Mouse (Mus musculus): ENCODE measurements around the gene Axin1. TPM values are rescaled to one million over a fixed set of nuclear protein-coding genes. Genes with fewer than 3 reads are reported as not detected.
"Not testable (repeated sequence)": the region's sequence is repeated elsewhere in the genome, so short reads cannot be mapped to it uniquely, and the experiment has no call there.

The Axin1 gene
- polyA plus RNA-seq (2014; fragmentation: Nextera tagmentation; extraction: Ambion mirVana): 7.8 and 10.1 TPM in 2 replicates

DNA sequence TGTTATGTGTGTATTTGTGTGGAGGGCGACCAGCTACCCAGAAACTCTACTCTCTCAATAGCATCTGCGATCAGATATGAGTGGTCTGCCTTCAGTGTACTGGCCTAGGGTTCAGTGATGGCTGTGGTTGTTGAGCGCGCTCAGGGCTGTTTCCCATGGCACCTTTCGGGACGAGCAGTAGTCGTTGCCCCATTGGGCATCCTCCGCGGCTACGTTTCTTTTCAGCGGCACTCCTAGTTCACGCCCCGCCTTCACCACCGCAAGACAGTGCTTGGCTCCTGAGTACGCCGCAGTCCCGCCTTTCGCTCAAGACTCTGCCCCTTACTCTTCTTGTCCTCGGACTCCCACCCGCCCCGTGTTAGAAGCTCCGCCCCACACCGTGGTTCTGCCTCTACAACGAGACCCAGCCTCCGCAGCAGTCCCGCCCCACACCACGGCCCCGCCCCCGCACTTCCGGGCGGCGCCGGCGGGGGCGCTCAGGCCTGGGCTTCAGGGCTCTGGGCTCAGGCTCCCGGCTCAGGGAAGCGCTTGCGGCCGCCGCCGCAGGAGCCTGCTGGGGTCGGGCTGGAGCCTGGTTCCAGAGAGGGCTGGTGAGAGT is at the start of gene Axin1:
Gene Axin1 (plus strand): TSS at position 450 of the 598 bp plus-strand sequence.
- Histone ChIP-seq H3K4me2 (peak within 1 kb of the TSS; percentile 76), H3K27ac (ENCODE audit: low read depth, low read length) (peak within 1 kb of the TSS; percentile 94), H3K9ac (ENCODE audit: low read depth, low read length) (peak within 1 kb of the TSS; percentile 94), H3K9me3 (replicated peaks; ENCODE audit: control insufficient read depth, low read length) (no peaks in the 10 kb centered on the region), H3K27me3 (ENCODE audit: control insufficient read depth, insufficient read depth, low read length) (no peaks in the 10 kb centered on the region), H3K4me3 (ENCODE audit: low read depth, low read length) (peak within 1 kb of the TSS; percentile 90), H3K36me3 (ENCODE audit: control insufficient read depth, insufficient read depth, low read length) (peaks cover 4% of the 10 kb centered on the region), H3K4me1 (ENCODE audit: control insufficient read depth, insufficient read depth, low read length) (peaks cover 9% of the 10 kb centered on the region; the same call in 1 of the 2 replicates)
- ATAC-seq (replicated peaks; ENCODE audit: insufficient number of reproducible peaks, low FRiP score, low TSS enrichment): peak; percentile 93
- 1% methylated on average over 42 of the region's 42 CpGs for WGBS (ENCODE audit: insufficient replicate concordance)

DNA sequence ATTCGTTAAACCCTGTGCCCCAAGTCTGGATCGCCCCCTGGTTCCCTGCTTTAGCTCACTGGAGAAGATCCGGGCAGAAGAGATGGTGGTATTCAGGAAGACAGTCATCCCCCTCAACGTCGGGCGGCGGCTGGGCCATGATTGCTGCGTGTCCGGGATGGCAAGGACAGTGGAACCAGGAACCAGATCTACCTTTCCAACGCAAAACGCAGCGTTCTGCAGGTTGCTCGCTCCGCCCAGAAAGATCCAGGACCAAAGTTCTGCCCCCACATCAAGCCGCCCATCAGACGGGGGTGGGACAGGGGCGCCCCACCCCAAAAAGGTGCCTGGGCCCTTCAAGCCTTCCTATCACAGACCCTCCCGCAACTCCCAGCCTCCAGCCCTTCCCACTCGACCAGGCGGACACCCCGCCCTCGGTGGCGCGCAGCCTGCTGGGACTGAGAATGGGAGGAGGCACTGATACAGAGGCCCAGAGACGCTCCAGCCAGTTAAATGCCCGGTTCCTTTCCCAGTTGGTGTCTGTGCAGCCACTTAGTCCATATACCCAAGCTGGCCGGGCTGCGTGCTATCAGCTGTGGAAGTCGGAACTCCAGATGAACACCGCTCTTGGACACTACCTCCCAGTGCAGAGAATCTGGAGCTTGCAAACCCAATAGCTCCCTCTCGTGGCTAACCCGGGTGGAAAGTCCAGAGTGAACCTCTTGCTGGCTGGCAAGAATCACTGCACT is 48.4 kb upstream of the Axin1 start, which contains the start of gene Decr2:
Gene Decr2 (minus strand): TSS at position 433 of the 728 bp plus-strand sequence.
- Histone ChIP-seq H3K27me3 (ENCODE audit: control insufficient read depth, insufficient read depth, low read length) (no peaks in the 10 kb centered on the region), H3K27ac (ENCODE audit: low read depth, low read length) (peak within 1 kb of the TSS; percentile 3), H3K36me3 (ENCODE audit: control insufficient read depth, insufficient read depth, low read length) (0 out of 2 replicates have a peak, but pooled peaks cover 2% of the 10 kb centered on the region), H3K4me2 (peak within 1 kb of the TSS; percentile 93), H3K9me3 (replicated peaks; ENCODE audit: control insufficient read depth, low read length) (no peaks in the 10 kb centered on the region), H3K4me1 (ENCODE audit: control insufficient read depth, insufficient read depth, low read length) (0 out of 2 replicates have a peak, but pooled peaks cover 5% of the 10 kb centered on the region), H3K4me3 (ENCODE audit: low read depth, low read length) (peak within 1 kb of the TSS; percentile 48), H3K9ac (ENCODE audit: low read depth, low read length) (peak within 1 kb of the TSS; percentile 63)
- WGBS (ENCODE audit: insufficient replicate concordance): 2% methylated on average over 32 of the region's 32 CpGs
- peak; percentile 67 for ATAC-seq (replicated peaks; ENCODE audit: insufficient number of reproducible peaks, low FRiP score, low TSS enrichment)

DNA sequence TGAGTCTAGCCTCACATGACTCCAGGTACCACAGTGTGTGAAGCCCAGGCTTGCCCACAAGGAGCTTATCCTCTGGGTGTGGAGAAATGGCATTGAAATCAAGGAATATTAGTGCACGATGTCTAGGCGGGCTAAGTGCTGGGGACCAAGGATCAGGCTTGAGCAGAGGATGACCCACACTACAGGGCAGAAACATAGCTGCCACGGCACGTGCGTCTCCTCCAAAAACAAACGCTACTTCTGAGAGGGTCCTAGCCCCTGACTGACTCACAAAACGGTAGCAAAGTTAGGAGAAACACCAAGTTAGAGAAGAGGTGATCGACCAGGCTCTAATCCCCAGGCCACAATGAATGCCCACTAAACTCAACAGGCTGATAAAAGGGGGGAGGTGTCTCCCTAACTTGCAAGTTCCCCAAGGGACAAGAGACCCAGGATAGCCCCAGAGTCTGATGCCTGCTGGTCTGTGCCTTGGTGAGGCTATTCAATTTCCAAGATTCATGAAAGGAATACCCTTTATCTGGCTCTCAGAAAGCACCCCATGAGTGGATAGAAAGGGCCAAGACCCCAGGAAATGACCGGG is 43.9 kb upstream of the Axin1 start:
- Histone ChIP-seq H3K9me3 (replicated peaks; ENCODE audit: control insufficient read depth, low read length) (no peaks in the 10 kb centered on the region), H3K4me1 (ENCODE audit: control insufficient read depth, insufficient read depth, low read length) (peaks cover 9% of the 10 kb centered on the region; the same call in 1 of the 2 replicates), H3K4me3 (ENCODE audit: low read depth, low read length) (peak overlapping the region; percentile 75), H3K36me3 (ENCODE audit: control insufficient read depth, insufficient read depth, low read length) (0 out of 2 replicates have a peak, but pooled peaks cover 2% of the 10 kb centered on the region), H3K27ac (ENCODE audit: low read depth, low read length) (no peak overlapping the region), H3K4me2 (peak overlapping the region; percentile 88), H3K27me3 (ENCODE audit: control insufficient read depth, insufficient read depth, low read length) (no peaks in the 10 kb centered on the region), H3K9ac (ENCODE audit: low read depth, low read length) (peak overlapping the region; percentile 86)
- WGBS (ENCODE audit: insufficient replicate concordance): 28% methylated on average over 9 of the region's 9 CpGs
- 0 out of 2 replicates have a peak, but pooled peaks have one; percentile 3 for ATAC-seq (replicated peaks; ENCODE audit: insufficient number of reproducible peaks, low FRiP score, low TSS enrichment)

DNA sequence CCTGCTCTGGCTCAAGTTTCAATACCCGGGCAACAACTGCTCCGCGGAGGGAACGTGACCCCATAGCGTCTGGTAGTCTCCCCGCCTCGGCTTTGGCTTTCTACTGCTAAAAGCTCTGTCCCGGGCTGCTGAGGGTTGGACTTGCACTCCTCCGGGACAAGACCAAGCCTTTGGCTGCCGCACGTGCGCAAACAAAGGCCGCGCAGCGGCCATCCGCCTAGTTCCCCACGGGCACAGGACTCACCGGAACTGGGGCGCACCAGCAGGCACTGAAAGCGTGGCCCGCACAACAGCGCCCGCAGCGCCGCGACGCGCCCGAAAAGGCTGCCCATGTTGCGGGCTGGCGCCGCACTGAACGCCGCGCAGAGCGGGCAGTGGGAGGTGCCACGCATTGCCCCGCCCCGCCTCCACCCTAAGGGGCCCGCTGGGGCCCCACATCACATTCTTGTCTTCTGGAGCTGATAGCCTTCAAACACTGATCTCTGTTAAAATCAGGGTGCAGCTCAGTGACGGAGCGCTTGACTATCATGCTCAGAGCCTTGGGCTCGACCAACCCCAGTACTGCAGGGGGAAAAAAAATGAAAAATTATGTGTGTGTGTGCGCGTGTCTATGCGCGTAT is 43.3 kb upstream of the Axin1 start, which contains the start of gene Nme4:
Gene Nme4 (minus strand): TSS at position 482 of the 620 bp plus-strand sequence.
- H3K9me3 ChIP-seq (replicated peaks; ENCODE audit: control insufficient read depth, low read length): no peaks in the 10 kb centered on the region
- WGBS (ENCODE audit: insufficient replicate concordance): 4% methylated on average over 47 of the region's 47 CpGs
- peak within 1 kb of the TSS; percentile 50; the same call in 1 of the 2 replicates for H3K27ac ChIP-seq (ENCODE audit: low read depth, low read length)
- peak within 1 kb of the TSS; percentile 86 for H3K9ac ChIP-seq (ENCODE audit: low read depth, low read length)
- peak within 1 kb of the TSS; percentile 88 for H3K4me2 ChIP-seq
- 0 out of 2 replicates have a peak, but pooled peaks cover 2% of the 10 kb centered on the region for H3K36me3 ChIP-seq (ENCODE audit: control insufficient read depth, insufficient read depth, low read length)
- H3K4me1 ChIP-seq (ENCODE audit: control insufficient read depth, insufficient read depth, low read length): peaks cover 9% of the 10 kb centered on the region; the same call in 1 of the 2 replicates
- peak within 1 kb of the TSS; percentile 75 for H3K4me3 ChIP-seq (ENCODE audit: low read depth, low read length)
- no peaks in the 10 kb centered on the region for H3K27me3 ChIP-seq (ENCODE audit: control insufficient read depth, insufficient read depth, low read length)
- peak; percentile 74 for ATAC-seq (replicated peaks; ENCODE audit: insufficient number of reproducible peaks, low FRiP score, low TSS enrichment)

DNA sequence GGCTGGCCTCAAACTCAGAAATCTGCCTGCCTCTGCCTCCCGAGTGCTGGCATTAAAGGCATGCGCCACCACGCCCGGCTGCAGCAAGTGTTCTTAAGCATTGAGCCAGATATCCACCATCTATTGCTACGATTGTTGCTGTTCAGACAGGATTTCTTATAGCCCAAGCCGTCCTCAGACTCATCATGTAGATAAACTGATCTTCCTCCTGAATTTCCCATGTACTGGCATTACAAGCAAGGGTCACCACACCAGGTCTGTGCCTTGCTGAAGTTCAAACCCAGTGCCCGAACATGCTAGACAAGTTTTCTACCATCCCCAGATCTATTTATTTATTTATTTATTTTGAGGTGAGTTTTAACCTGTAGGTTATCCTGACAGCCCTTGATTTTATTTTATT is 40.0 kb upstream of the Axin1 start:
- Histone ChIP-seq H3K27ac (ENCODE audit: low read depth, low read length) (no peak overlapping the region), H3K4me3 (ENCODE audit: low read depth, low read length) (no peak overlapping the region), H3K9me3 (replicated peaks; ENCODE audit: control insufficient read depth, low read length) (no peaks in the 10 kb centered on the region), H3K36me3 (ENCODE audit: control insufficient read depth, insufficient read depth, low read length) (no peaks in the 10 kb centered on the region), H3K27me3 (ENCODE audit: control insufficient read depth, insufficient read depth, low read length) (no peaks in the 10 kb centered on the region), H3K9ac (ENCODE audit: low read depth, low read length) (no peak overlapping the region), H3K4me2 (no peak overlapping the region), H3K4me1 (ENCODE audit: control insufficient read depth, insufficient read depth, low read length) (peaks cover 9% of the 10 kb centered on the region; the same call in 1 of the 2 replicates)
- ATAC-seq (replicated peaks; ENCODE audit: insufficient number of reproducible peaks, low FRiP score, low TSS enrichment): no peak
- WGBS (ENCODE audit: insufficient replicate concordance): 83% methylated on average over 7 of the region's 7 CpGs

DNA sequence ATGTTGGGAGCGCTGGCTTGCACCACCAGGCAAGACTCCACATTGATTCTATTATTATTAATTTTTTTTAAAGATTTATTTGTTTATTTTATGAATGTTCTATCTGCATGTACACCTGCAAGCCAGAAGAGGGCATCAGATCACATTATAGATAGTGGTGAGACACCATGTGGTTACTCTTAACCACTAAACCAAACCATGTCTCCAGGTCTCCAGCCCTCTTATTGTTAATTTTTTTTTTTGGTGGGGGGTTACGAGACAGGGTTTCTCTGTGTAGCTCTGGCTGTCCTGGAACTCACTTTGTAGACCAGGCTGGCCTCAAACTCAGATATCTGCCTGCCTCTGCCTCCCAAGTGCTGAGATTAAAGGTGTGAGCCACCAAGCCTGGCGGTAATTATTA is 39.2 kb upstream of the Axin1 start:
- not testable (repeated sequence) for H3K4me1 ChIP-seq (ENCODE audit: control insufficient read depth, insufficient read depth, low read length); ATAC-seq (replicated peaks; ENCODE audit: insufficient number of reproducible peaks, low FRiP score, low TSS enrichment)
- WGBS (ENCODE audit: insufficient replicate concordance): 63% methylated on average over 3 of the region's 3 CpGs

DNA sequence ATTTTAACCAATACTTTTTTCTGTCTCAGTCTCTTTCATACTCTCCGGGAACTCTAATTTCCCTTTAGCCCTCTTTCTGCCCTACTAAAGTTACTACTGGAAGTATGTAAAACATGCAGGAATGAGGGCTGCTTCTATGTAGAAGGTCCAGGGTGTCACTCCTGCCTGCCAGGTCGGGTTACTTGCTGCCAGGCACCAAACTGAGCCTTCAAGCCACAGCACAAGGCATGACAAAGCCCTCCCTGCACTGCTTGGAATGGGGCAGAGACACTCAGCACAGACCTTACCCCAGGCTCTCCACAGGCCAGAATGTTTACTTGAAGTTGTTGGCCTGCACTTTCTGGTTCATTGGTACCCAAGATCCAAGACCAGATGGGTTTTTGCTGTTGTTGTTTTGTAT is 38.3 kb upstream of the Axin1 start:
- peaks cover 4% of the 10 kb centered on the region; the same call in 1 of the 2 replicates for H3K4me1 ChIP-seq (ENCODE audit: control insufficient read depth, insufficient read depth, low read length)
- WGBS (ENCODE audit: insufficient replicate concordance): 42% methylated on average over 2 of the region's 2 CpGs
- ATAC-seq (replicated peaks; ENCODE audit: insufficient number of reproducible peaks, low FRiP score, low TSS enrichment): no peak

More for the DNA sequence above, 39.2 kb upstream of the Axin1 start:
- not testable (repeated sequence) for H3K27me3 ChIP-seq (ENCODE audit: control insufficient read depth, insufficient read depth, low read length); H3K4me2 ChIP-seq; H3K9me3 ChIP-seq (replicated peaks; ENCODE audit: control insufficient read depth, low read length); H3K27ac ChIP-seq (ENCODE audit: low read depth, low read length); H3K4me3 ChIP-seq (ENCODE audit: low read depth, low read length); H3K9ac ChIP-seq (ENCODE audit: low read depth, low read length); H3K36me3 ChIP-seq (ENCODE audit: control insufficient read depth, insufficient read depth, low read length)

DNA sequence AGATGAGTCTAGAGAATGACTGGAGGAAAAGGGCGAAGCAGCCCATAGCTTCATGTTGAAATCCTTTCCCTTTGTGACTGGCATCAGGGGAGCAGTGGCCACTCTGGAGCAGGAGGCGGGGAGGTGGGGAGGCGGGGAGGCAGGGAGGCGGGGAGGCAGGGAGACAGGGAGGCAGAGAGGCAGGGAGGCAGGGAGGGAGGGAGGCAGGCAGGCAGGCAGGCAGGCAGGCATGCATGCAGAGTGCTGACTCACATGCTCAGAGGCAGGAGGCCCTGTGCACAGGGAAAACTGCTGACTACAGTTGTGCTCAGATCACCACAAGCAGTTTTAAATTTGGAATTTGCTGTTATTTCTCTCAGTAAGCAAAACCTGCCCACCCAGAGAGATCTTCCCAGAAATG is 37.0 kb upstream of the Axin1 start:
- H3K27me3 ChIP-seq (ENCODE audit: control insufficient read depth, insufficient read depth, low read length): no peaks in the 10 kb centered on the region
- no peaks in the 10 kb centered on the region for H3K9me3 ChIP-seq (replicated peaks; ENCODE audit: control insufficient read depth, low read length)
- no peaks in the 10 kb centered on the region for H3K4me1 ChIP-seq (ENCODE audit: control insufficient read depth, insufficient read depth, low read length)
- ATAC-seq (replicated peaks; ENCODE audit: insufficient number of reproducible peaks, low FRiP score, low TSS enrichment): no peak; the same call in 1 of the 2 replicates
- whole genome bisulfite sequencing (ENCODE audit: insufficient replicate concordance): 39% methylated on average over 4 of the region's 4 CpGs
- H3K4me3 ChIP-seq (ENCODE audit: low read depth, low read length): no peak overlapping the region
- no peak overlapping the region for H3K4me2 ChIP-seq
- H3K9ac ChIP-seq (ENCODE audit: low read depth, low read length): no peak overlapping the region
- no peaks in the 10 kb centered on the region for H3K36me3 ChIP-seq (ENCODE audit: control insufficient read depth, insufficient read depth, low read length)
- no peak overlapping the region for H3K27ac ChIP-seq (ENCODE audit: low read depth, low read length)

More for the DNA sequence above, 38.3 kb upstream of the Axin1 start:
- Histone ChIP-seq H3K27ac (ENCODE audit: low read depth, low read length) (no peak overlapping the region), H3K9me3 (replicated peaks; ENCODE audit: control insufficient read depth, low read length) (no peaks in the 10 kb centered on the region), H3K9ac (ENCODE audit: low read depth, low read length) (no peak overlapping the region), H3K36me3 (ENCODE audit: control insufficient read depth, insufficient read depth, low read length) (no peaks in the 10 kb centered on the region), H3K4me2 (no peak overlapping the region), H3K27me3 (ENCODE audit: control insufficient read depth, insufficient read depth, low read length) (no peaks in the 10 kb centered on the region), H3K4me3 (ENCODE audit: low read depth, low read length) (no peak overlapping the region)
